Mouse (Mus musculus): ENCODE measurements around the gene Hist3h2ba. TPM values are rescaled to one million over a fixed set of nuclear protein-coding genes. Genes with fewer than 3 reads are reported as not detected.
"Not testable (repeated sequence)": the region's sequence is repeated elsewhere in the genome, so short reads cannot be mapped to it uniquely, and the experiment has no call there.

The Hist3h2ba gene
- polyA plus RNA-seq, 1 experiment from 2014 or later: 17.9 TPM

- H3K36me3 ChIP-seq (ENCODE audit: control insufficient read depth, insufficient read depth): no peaks in the 10 kb centered on the region
- WGBS (ENCODE audit: insufficient replicate concordance): 76% methylated on average over 5 of the region's 5 CpGs
- peaks cover 40% of the 10 kb centered on the region for H3K27me3 ChIP-seq (ENCODE audit: control insufficient read depth, insufficient read depth, low read depth, low read length)
Observed at GRCm38 (mm10) chr11:58951210-58951609, 2.5 kb downstream of the Hist3h2ba start.

DNA sequence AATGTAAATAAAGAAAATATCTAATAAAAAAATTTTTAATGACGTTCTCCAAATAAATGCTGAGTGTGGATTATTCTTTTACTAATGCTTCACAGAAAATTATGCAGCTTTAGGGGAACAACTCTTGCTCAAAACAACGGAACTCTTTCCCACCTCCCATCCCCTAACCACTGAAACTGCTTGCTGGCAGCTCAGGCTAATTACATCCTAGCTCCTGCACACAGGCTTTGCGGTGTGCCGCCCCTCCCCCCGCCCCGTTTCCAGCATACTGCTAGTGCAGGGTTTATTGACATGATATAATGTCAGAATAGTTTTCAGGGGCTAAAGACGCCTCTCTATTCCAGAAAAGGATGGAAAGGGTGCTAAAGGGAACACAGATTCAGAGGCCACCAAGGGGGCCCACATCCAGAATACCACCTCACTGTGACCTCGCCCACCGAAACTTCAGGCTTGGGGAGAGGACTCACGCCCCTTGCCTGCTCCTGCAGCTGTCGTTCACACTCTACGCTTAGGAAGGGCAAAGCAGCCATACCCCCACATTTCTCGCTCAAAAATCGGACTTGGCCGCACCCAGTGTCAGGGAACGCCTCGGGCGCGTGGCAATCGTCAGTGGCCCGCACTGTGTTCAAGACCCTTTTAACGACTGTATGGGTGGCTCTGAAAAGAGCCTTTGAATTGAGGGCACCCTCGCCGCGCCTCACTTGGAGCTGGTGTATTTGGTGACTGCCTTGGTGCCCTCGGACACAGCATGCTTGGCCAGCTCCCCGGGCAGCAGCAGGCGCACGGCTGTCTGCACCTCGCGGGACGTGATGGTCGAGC, 4.8 kb downstream of the Hist3h2ba start:
- Histone ChIP-seq H3K9ac (ENCODE audit: low read depth, low read length) (peak overlapping the region; percentile 90), H3K36me3 (ENCODE audit: control insufficient read depth, insufficient read depth) (peaks cover 12% of the 10 kb centered on the region), H3K9me3 (replicated peaks; ENCODE audit: control insufficient read depth, low read length) (no peaks in the 10 kb centered on the region), H3K4me3 (ENCODE audit: low read depth, low read length) (peak overlapping the region; percentile 90), H3K27ac (ENCODE audit: low read length) (peak overlapping the region; percentile 100), H3K27me3 (ENCODE audit: control insufficient read depth, insufficient read depth, low read depth, low read length) (peaks cover 30% of the 10 kb centered on the region), H3K4me1 (ENCODE audit: control insufficient read depth, low read depth, low read length) (peaks cover 35% of the 10 kb centered on the region), H3K4me2 (ENCODE audit: low read depth, low read length) (peak overlapping the region; percentile 97)
- peak; percentile 33 for ATAC-seq (ENCODE audit: low read depth)
- WGBS (ENCODE audit: insufficient replicate concordance): 1% methylated on average over 33 of the region's 33 CpGs

More at GRCm38 (mm10) chr11:58951210-58951609, 2.5 kb downstream of the Hist3h2ba start:
- no peak overlapping the region for H3K4me2 ChIP-seq (ENCODE audit: low read depth, low read length)
- peaks cover 27% of the 10 kb centered on the region for H3K4me1 ChIP-seq (ENCODE audit: control insufficient read depth, low read depth, low read length)
- H3K27ac ChIP-seq (ENCODE audit: low read length): no peak overlapping the region
- no peaks in the 10 kb centered on the region for H3K9me3 ChIP-seq (replicated peaks; ENCODE audit: control insufficient read depth, low read length)
- H3K4me3 ChIP-seq (ENCODE audit: low read depth, low read length): no peak overlapping the region
- no peak for ATAC-seq (ENCODE audit: low read depth)
- H3K9ac ChIP-seq (ENCODE audit: low read depth, low read length): no peak overlapping the region

GRCm38 (mm10) chr11:58954170-58954419, 5.4 kb downstream of the Hist3h2ba start:
- Histone ChIP-seq H3K27ac (ENCODE audit: low read length) (peak overlapping the region; percentile 100), H3K4me1 (ENCODE audit: control insufficient read depth, low read depth, low read length) (peaks cover 37% of the 10 kb centered on the region), H3K9ac (ENCODE audit: low read depth, low read length) (peak overlapping the region; percentile 90), H3K36me3 (ENCODE audit: control insufficient read depth, insufficient read depth) (peaks cover 12% of the 10 kb centered on the region), H3K4me3 (ENCODE audit: low read depth, low read length) (peak overlapping the region; percentile 90), H3K4me2 (ENCODE audit: low read depth, low read length) (peak overlapping the region; percentile 97), H3K27me3 (ENCODE audit: control insufficient read depth, insufficient read depth, low read depth, low read length) (peaks cover 26% of the 10 kb centered on the region)
- not testable (repeated sequence) for ATAC-seq (ENCODE audit: low read depth); H3K9me3 ChIP-seq (replicated peaks; ENCODE audit: control insufficient read depth, low read length)
- under 1% methylated on average over 17 of the region's 17 CpGs for WGBS (ENCODE audit: insufficient replicate concordance)

DNA sequence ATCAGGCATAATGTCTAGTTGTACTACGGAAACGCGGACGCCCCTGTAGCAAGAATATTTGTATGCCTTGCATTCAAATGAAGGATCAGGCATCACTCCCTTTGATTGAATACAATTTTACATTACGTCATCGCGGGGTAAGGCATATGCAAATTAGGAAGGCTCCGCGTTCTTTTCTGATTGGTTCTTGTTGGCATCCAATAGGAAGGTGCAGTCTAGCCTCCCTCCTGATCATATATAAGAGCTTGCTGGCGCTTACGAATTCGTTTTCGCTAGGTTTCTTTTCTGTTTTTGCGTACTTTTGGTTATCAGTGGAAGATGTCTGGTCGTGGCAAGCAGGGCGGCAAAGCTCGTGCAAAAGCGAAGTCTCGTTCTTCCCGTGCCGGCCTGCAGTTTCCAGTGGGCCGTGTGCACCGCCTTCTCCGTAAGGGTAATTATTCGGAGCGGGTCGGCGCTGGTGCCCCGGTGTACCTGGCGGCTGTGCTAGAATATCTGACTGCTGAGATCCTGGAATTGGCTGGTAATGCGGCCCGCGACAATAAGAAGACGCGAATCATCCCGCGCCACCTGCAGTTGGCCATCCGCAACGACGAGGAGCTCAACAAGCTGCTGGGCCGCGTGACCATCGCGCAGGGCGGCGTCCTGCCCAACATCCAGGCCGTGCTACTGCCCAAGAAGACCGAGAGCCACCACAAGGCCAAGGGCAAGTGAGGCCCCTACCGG, 5.9 kb downstream of the Hist3h2ba start, which contains the start of the genes Hist3h2a and Trim17:
Hist3h2a (plus strand) TSS at position 266 of the 723 bp plus-strand sequence.
Trim17 (plus strand) TSS at position 266 of the 723 bp plus-strand sequence.
- peak within 1 kb of the TSS; percentile 97 for H3K4me2 ChIP-seq (ENCODE audit: low read depth, low read length)
- peaks cover 38% of the 10 kb centered on the region for H3K4me1 ChIP-seq (ENCODE audit: control insufficient read depth, low read depth, low read length)
- peak within 1 kb of the TSS; percentile 90 for H3K4me3 ChIP-seq (ENCODE audit: low read depth, low read length)
- H3K9ac ChIP-seq (ENCODE audit: low read depth, low read length): peak within 1 kb of the TSS; percentile 99
- H3K27me3 ChIP-seq (ENCODE audit: control insufficient read depth, insufficient read depth, low read depth, low read length): peaks cover 21% of the 10 kb centered on the region
- ATAC-seq (ENCODE audit: low read depth): peak; percentile 90
- WGBS (ENCODE audit: insufficient replicate concordance): under 1% methylated on average over 49 of the region's 49 CpGs
- peaks cover 12% of the 10 kb centered on the region for H3K36me3 ChIP-seq (ENCODE audit: control insufficient read depth, insufficient read depth)
- peak within 1 kb of the TSS; percentile 100 for H3K27ac ChIP-seq (ENCODE audit: low read length)
- H3K9me3 ChIP-seq (replicated peaks; ENCODE audit: control insufficient read depth, low read length): no peaks in the 10 kb centered on the region

- Histone ChIP-seq H3K36me3 (ENCODE audit: control insufficient read depth, insufficient read depth) (peaks cover 12% of the 10 kb centered on the region), H3K4me1 (ENCODE audit: control insufficient read depth, low read depth, low read length) (peaks cover 40% of the 10 kb centered on the region), H3K4me3 (ENCODE audit: low read depth, low read length) (peak overlapping the region; percentile 90), H3K9ac (ENCODE audit: low read depth, low read length) (peak overlapping the region; percentile 99), H3K27me3 (ENCODE audit: control insufficient read depth, insufficient read depth, low read depth, low read length) (peaks cover 15% of the 10 kb centered on the region), H3K27ac (ENCODE audit: low read length) (peak overlapping the region; percentile 100), H3K9me3 (replicated peaks; ENCODE audit: control insufficient read depth, low read length) (no peaks in the 10 kb centered on the region), H3K4me2 (ENCODE audit: low read depth, low read length) (peak overlapping the region; percentile 91)
- peak; percentile 4 for ATAC-seq (ENCODE audit: low read depth)
- under 1% methylated on average over 20 of the region's 20 CpGs for WGBS (ENCODE audit: insufficient replicate concordance)
Observed at GRCm38 (mm10) chr11:58955143-58955867, 6.6 kb downstream of the Hist3h2ba start.

GRCm38 (mm10) chr11:58955868-58956257, 7.1 kb downstream of the Hist3h2ba start:
- ATAC-seq (ENCODE audit: low read depth): no peak
- peaks cover 40% of the 10 kb centered on the region for H3K4me1 ChIP-seq (ENCODE audit: control insufficient read depth, low read depth, low read length)

DNA sequence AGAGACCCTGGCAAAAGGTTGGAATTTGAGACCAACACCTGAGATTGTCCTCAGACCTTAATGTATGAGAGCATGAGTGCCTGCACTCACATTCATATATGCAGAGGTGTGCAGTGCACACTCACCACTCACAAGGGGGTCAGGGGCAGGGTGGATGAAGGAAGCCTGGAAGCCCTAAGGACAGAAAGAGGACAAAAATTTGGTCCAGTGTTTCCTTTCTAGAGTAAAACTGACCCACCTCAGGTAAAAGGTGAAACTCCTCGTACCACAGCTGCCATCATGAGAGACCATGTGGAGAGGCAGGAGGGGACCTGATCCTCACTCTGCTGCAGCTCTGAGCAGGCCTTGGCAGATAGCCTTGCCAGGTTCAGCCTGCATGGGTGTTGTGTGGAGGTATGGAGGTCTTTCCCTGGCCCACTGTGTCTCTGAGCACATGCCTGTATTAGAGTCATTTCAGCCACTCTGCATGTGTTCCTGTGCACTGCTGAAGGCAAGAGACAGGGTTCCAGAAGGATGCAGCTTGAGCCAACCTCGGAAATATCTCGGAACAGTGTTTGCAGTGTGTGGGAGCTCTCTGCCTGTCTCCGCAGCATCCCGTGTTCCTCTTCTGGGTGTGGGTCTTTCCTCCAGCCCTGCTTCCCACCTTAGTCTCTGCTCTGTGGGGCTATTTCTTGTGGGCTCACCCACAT, 8.7 kb downstream of the Hist3h2ba start:
- Histone ChIP-seq H3K4me1 (ENCODE audit: control insufficient read depth, low read depth, low read length) (peaks cover 40% of the 10 kb centered on the region), H3K4me2 (ENCODE audit: low read depth, low read length) (peak overlapping the region; percentile 91), H3K36me3 (ENCODE audit: control insufficient read depth, insufficient read depth) (peaks cover 12% of the 10 kb centered on the region), H3K9me3 (replicated peaks; ENCODE audit: control insufficient read depth, low read length) (peaks cover 3% of the 10 kb centered on the region; the same call in 1 of the 2 replicates), H3K27me3 (ENCODE audit: control insufficient read depth, insufficient read depth, low read depth, low read length) (peaks cover 13% of the 10 kb centered on the region), H3K9ac (ENCODE audit: low read depth, low read length) (peak overlapping the region; percentile 99), H3K4me3 (ENCODE audit: low read depth, low read length) (peak overlapping the region; percentile 90), H3K27ac (ENCODE audit: low read length) (peak overlapping the region; percentile 42; the same call in 1 of the 2 replicates)
- no peak for ATAC-seq (ENCODE audit: low read depth)
- 87% methylated on average over 5 of the region's 5 CpGs for WGBS (ENCODE audit: insufficient replicate concordance)

More at GRCm38 (mm10) chr11:58955868-58956257, 7.1 kb downstream of the Hist3h2ba start:
- peak overlapping the region; percentile 100 for H3K27ac ChIP-seq (ENCODE audit: low read length)
- H3K27me3 ChIP-seq (ENCODE audit: control insufficient read depth, insufficient read depth, low read depth, low read length): peaks cover 11% of the 10 kb centered on the region
- H3K4me2 ChIP-seq (ENCODE audit: low read depth, low read length): peak overlapping the region; percentile 91
- no peaks in the 10 kb centered on the region for H3K9me3 ChIP-seq (replicated peaks; ENCODE audit: control insufficient read depth, low read length)
- H3K4me3 ChIP-seq (ENCODE audit: low read depth, low read length): peak overlapping the region; percentile 90
- H3K36me3 ChIP-seq (ENCODE audit: control insufficient read depth, insufficient read depth): peaks cover 12% of the 10 kb centered on the region
- WGBS (ENCODE audit: insufficient replicate concordance): 26% methylated on average over 8 of the region's 8 CpGs
- peak overlapping the region; percentile 99 for H3K9ac ChIP-seq (ENCODE audit: low read depth, low read length)

DNA sequence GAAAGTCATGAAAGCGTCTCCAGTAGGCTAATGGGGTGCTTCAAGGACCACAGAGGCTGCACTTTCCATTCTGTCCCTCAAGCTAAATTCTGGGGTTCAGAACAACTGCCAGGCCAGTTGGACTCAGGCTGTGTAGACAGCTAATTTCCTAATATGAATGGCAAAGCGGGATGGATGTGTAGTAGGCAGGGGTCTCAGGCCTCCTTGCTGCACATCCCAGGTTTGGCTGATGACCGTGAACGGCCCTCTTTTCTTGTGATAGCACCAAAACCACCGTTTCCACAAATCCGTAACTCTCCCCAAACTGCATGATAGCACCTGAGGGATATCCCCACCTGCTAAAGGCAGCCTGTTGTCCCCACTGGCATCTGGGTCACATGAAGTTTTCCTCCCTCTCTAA, 9.8 kb downstream of the Hist3h2ba start:
- Histone ChIP-seq H3K4me1 (ENCODE audit: control insufficient read depth, low read depth, low read length) (peaks cover 34% of the 10 kb centered on the region), H3K9me3 (replicated peaks; ENCODE audit: control insufficient read depth, low read length) (peaks cover 3% of the 10 kb centered on the region; the same call in 1 of the 2 replicates), H3K4me3 (ENCODE audit: low read depth, low read length) (peak overlapping the region; percentile 71), H3K4me2 (ENCODE audit: low read depth, low read length) (peak overlapping the region; percentile 91), H3K36me3 (ENCODE audit: control insufficient read depth, insufficient read depth) (peaks cover 12% of the 10 kb centered on the region), H3K27ac (ENCODE audit: low read length) (peak overlapping the region; percentile 72), H3K9ac (ENCODE audit: low read depth, low read length) (peak overlapping the region; percentile 75), H3K27me3 (ENCODE audit: control insufficient read depth, insufficient read depth, low read depth, low read length) (peaks cover 15% of the 10 kb centered on the region)
- 80% methylated on average over 6 of the region's 6 CpGs for WGBS (ENCODE audit: insufficient replicate concordance)
- ATAC-seq (ENCODE audit: low read depth): no peak

Data from liver, embryonic 16.5 days (tissue).